Mouse (Mus musculus): ENCODE results near the gene Tpcn2. TPM values are rescaled to one million over a fixed set of nuclear protein-coding genes. Genes with fewer than 3 reads are reported as not detected.

The Tpcn2 gene
- total and polyA plus RNA-seq, 2 experiments = 1.9 to 5.0 TPM

- H3K36me3 ChIP-seq (ENCODE audit: control insufficient read depth, insufficient read depth, low read length) = no peaks in the 10 kb centered on the region
- TF ChIP-seq POLR2A (IDR thresholded peaks at IDR 0.05; ENCODE audit: extremely low read depth, insufficient read depth, low read length) = no peak
- TF ChIP-seq CTCF (IDR thresholded peaks at IDR 0.05; ENCODE audit: low read depth, low read length) = no peak
- 91% methylated on average over 4 of the region's 4 CpGs for WGBS
Observed at GRCm38 (mm10) chr7:145148902-145149301, 134.9 kb downstream of the Tpcn2 start.

GRCm38 (mm10) chr7:145147973-145148698, 135.7 kb downstream of the Tpcn2 start:
- 89% methylated on average over 5 of the region's 5 CpGs for whole genome bisulfite sequencing
- no peak for TF ChIP-seq CTCF (IDR thresholded peaks at IDR 0.05; ENCODE audit: low read depth, low read length)
- no peak for TF ChIP-seq POLR2A (IDR thresholded peaks at IDR 0.05; ENCODE audit: extremely low read depth, insufficient read depth, low read length)
- Histone ChIP-seq H3K36me3 (ENCODE audit: control insufficient read depth, insufficient read depth, low read length) (no peaks in the 10 kb centered on the region), H3K4me1 (ENCODE audit: control insufficient read depth, insufficient read depth, low read length) (no peaks in the 10 kb centered on the region), H3K79me2 (ENCODE audit: control insufficient read depth, insufficient read depth, low read length) (no peaks in the 10 kb centered on the region), H3K27me3 (ENCODE audit: control insufficient read depth, insufficient read depth, low read length) (no peaks in the 10 kb centered on the region), H3K27ac (replicated peaks; ENCODE audit: insufficient read depth, low read depth, low read length) (no peak overlapping the region), H3K4me3 (ENCODE audit: insufficient read depth, low read depth, low read length) (no peak overlapping the region), H3K9ac (ENCODE audit: low read depth, low read length) (no peak overlapping the region)
- no peak for DNase-seq (ENCODE audit: extremely low read depth, low read depth, low spot score)

More at GRCm38 (mm10) chr7:145148902-145149301, 134.9 kb downstream of the Tpcn2 start:
- H3K27ac ChIP-seq (replicated peaks; ENCODE audit: insufficient read depth, low read depth, low read length) = no peak overlapping the region
- H3K4me1 ChIP-seq (ENCODE audit: control insufficient read depth, insufficient read depth, low read length) = no peaks in the 10 kb centered on the region
- no peaks in the 10 kb centered on the region for H3K27me3 ChIP-seq (ENCODE audit: control insufficient read depth, insufficient read depth, low read length)
- DNase-seq (ENCODE audit: extremely low read depth, low read depth, low spot score) = no peak
- H3K4me3 ChIP-seq (ENCODE audit: insufficient read depth, low read depth, low read length) = no peak overlapping the region
- H3K79me2 ChIP-seq (ENCODE audit: control insufficient read depth, insufficient read depth, low read length) = no peaks in the 10 kb centered on the region
- no peak overlapping the region for H3K9ac ChIP-seq (ENCODE audit: low read depth, low read length)

- TF ChIP-seq POLR2A (IDR thresholded peaks at IDR 0.05; ENCODE audit: extremely low read depth, insufficient read depth, low read length) = no peak
- no peak for TF ChIP-seq CTCF (IDR thresholded peaks at IDR 0.05; ENCODE audit: low read depth, low read length)
- no peak overlapping the region for H3K4me3 ChIP-seq (ENCODE audit: insufficient read depth, low read depth, low read length)
- no peak overlapping the region for H3K9ac ChIP-seq (ENCODE audit: low read depth, low read length)
- no peak overlapping the region for H3K27ac ChIP-seq (replicated peaks; ENCODE audit: insufficient read depth, low read depth, low read length)
- H3K36me3 ChIP-seq (ENCODE audit: control insufficient read depth, insufficient read depth, low read length) = no peaks in the 10 kb centered on the region
- no peaks in the 10 kb centered on the region for H3K4me1 ChIP-seq (ENCODE audit: control insufficient read depth, insufficient read depth, low read length)
- no peak for DNase-seq (ENCODE audit: extremely low read depth, low read depth, low spot score)
- no peaks in the 10 kb centered on the region for H3K27me3 ChIP-seq (ENCODE audit: control insufficient read depth, insufficient read depth, low read length)
- H3K79me2 ChIP-seq (ENCODE audit: control insufficient read depth, insufficient read depth, low read length) = no peaks in the 10 kb centered on the region
Observed at GRCm38 (mm10) chr7:145146252-145146930, 137.4 kb downstream of the Tpcn2 start.

GRCm38 (mm10) chr7:145143502-145144070, 140.2 kb downstream of the Tpcn2 start:
- 59% methylated on average over 3 of the region's 3 CpGs for WGBS
- Histone ChIP-seq H3K79me2 (ENCODE audit: control insufficient read depth, insufficient read depth, low read length) (no peaks in the 10 kb centered on the region), H3K27me3 (ENCODE audit: control insufficient read depth, insufficient read depth, low read length) (no peaks in the 10 kb centered on the region), H3K4me1 (ENCODE audit: control insufficient read depth, insufficient read depth, low read length) (no peaks in the 10 kb centered on the region), H3K4me3 (ENCODE audit: insufficient read depth, low read depth, low read length) (no peak overlapping the region), H3K36me3 (ENCODE audit: control insufficient read depth, insufficient read depth, low read length) (no peaks in the 10 kb centered on the region), H3K27ac (replicated peaks; ENCODE audit: insufficient read depth, low read depth, low read length) (no peak overlapping the region), H3K9ac (ENCODE audit: low read depth, low read length) (no peak overlapping the region)
- no peak for TF ChIP-seq CTCF (IDR thresholded peaks at IDR 0.05; ENCODE audit: low read depth, low read length)
- TF ChIP-seq POLR2A (IDR thresholded peaks at IDR 0.05; ENCODE audit: extremely low read depth, insufficient read depth, low read length) = no peak
- no peak for DNase-seq (ENCODE audit: extremely low read depth, low read depth, low spot score)

GRCm38 (mm10) chr7:145140656-145141055, 143.2 kb downstream of the Tpcn2 start:
- no peak overlapping the region for H3K27ac ChIP-seq (replicated peaks; ENCODE audit: insufficient read depth, low read depth, low read length)
- WGBS = 68% methylated on average over 2 of the region's 2 CpGs
- no peak overlapping the region for H3K9ac ChIP-seq (ENCODE audit: low read depth, low read length)
- TF ChIP-seq POLR2A (IDR thresholded peaks at IDR 0.05; ENCODE audit: extremely low read depth, insufficient read depth, low read length) (no peak), CTCF (IDR thresholded peaks at IDR 0.05; ENCODE audit: low read depth, low read length) (no peak)
- no peak for DNase-seq (ENCODE audit: extremely low read depth, low read depth, low spot score)
- no peaks in the 10 kb centered on the region for H3K36me3 ChIP-seq (ENCODE audit: control insufficient read depth, insufficient read depth, low read length)
- no peaks in the 10 kb centered on the region for H3K79me2 ChIP-seq (ENCODE audit: control insufficient read depth, insufficient read depth, low read length)
- no peaks in the 10 kb centered on the region for H3K27me3 ChIP-seq (ENCODE audit: control insufficient read depth, insufficient read depth, low read length)
- no peak overlapping the region for H3K4me3 ChIP-seq (ENCODE audit: insufficient read depth, low read depth, low read length)
- no peaks in the 10 kb centered on the region for H3K4me1 ChIP-seq (ENCODE audit: control insufficient read depth, insufficient read depth, low read length)
